Mouse (Mus musculus) layer of hippocampus, adult 9-11 months (tissue): ENCODE results near the gene Mydgf.

ENCODE experiments used
- DNase-seq: peaks from one replicate; pipeline ENCODE4 v3.0.0; 2022

Mydgf gene

DNA sequence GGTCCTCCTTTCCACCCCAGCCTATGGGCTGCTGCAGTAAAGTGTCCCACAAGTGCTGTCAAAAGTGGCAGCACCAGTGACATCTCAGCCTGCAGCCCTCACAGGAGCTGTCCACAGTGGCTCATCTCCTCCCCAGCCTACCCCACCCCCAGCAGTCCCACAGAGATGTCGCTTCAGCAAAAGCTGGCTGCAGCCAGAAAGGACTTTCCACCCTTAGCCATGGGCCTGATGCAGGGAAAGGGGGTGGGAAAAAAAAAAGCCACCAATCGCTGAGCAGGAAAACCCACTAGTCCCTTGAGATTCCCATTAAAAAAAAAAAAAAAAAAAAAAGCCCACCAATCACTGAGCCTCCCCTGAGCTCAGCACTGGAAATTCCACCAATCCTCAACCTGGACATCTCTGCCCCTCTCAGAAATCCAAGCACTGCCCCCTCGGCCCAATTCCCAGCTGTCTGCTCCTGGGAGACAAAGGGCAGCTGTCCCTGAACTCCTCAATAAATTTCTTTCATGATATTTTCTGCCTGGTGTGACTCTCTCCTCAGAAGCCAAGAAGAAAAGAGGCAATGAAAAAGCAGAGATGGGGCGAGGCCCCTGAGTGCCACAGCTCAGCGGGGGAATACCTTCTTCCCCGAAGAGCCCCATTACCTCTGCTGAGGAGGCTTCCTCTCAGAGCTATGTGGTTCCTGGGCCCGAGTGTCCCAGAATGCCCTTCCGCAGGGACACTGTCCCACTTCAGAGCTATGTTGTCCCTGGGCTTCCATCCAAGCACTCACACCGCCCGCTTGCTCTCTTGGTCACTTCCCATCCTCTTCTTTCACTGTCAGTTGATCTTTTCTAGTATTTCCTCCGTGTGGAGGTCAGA is 1.8 kb upstream of the Mydgf start:
- DNase-seq: peak; percentile 29

DNA sequence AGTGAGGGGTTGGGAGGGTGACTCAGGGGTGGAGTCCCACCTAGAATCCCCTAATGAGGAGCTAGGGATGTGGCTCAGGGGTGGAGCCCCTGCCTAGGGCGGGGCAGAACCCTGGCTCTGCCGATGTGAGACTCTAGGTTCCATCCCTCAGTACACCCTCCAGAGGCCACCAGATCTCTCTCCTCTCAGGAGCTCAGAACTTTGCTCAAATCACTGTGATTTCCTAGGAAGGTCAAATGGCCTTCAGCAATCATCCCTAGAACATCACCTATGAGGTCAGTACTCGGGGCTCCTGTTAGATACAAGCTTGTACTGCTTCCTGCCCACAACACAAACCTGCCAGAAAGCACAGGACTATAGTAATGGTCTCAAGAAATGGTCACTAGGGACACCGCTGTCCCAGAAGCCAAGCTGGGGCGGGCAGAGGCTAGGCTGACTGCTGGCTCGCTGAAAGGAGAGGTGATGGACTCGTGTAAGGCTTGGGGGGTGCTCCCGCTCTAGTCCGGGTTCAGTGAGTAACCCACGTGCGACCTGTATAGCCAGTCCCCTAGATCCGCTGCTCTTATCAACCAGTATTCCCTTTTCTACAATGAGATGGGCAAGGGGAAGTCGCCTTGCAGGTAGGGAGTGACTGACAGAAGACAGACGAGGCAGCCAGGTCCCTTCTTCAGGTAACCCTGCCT is 604 bp downstream of the Mydgf start:
- DNase-seq: no peak

DNA sequence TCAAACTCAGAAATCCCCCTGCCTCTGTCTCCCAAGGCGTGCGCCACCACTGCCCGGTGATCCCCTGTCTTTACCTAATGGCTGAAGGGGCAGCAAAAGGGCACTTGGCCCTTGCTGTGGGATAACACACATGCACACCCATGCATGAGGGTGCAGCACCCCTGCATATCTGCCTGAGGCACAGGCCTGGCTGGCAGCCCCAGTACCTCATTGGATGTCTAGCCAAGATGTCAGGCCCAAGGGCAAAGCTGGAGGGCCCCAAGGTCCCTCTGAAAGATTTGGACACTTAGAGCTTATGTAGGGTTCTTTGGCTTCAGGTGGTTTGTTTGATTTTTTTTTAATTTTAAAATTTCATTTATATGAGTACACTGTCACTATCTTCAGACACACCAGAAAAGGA is 8.3 kb downstream of the Mydgf start:
- DNase-seq: no peak

DNA sequence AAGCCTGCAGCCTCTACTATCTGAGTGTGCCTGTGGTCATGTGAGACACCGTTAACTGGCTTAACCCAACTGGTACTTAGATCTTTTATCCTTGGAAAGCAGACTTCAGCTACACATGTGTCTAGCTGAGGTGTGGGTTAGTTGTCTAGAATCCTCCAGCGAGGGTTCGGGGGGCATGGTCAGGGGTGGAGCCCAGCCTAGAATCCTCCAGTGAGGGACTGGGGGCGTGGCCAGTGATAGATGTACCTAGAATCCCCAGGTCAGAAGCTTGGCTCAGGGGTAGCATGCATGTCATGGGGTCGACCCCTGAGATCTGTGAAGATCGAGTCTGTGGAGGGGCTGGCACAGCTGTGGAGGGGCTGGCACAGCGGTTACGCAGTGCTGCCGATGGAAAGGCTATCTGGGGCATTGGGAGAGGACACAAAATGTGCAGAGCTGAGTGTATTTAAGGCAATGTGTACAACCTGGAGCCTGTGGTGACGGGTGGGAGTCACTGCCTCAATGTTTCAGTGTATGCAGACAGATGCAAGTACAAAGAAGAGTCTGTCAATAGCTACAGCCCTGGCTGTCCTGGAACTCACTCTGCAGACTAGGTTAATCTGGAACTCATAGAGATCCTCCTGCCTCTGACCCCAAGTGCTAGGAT is 10.2 kb downstream of the Mydgf start:
- no peak for DNase-seq

DNA sequence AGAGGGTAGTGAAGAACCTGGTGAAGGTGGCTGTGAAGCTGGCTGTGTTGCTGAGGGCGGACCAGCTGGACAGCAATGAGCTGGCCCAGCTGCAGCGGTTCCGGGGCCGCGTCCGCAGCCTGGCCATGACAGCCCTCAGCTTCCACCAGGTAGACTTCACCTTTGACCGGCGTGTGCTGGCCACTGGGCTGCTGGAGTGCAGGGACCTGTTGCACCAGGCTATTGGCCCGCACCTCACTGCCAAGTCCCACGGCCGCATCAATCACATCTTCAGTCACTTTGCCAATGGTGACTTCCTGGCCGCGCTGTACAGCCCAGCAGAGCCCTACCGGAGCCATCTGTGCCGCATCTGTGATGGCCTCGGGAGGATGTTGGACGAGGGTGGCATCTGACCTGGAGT is 11.8 kb downstream of the Mydgf start:
- no peak for DNase-seq

DNA sequence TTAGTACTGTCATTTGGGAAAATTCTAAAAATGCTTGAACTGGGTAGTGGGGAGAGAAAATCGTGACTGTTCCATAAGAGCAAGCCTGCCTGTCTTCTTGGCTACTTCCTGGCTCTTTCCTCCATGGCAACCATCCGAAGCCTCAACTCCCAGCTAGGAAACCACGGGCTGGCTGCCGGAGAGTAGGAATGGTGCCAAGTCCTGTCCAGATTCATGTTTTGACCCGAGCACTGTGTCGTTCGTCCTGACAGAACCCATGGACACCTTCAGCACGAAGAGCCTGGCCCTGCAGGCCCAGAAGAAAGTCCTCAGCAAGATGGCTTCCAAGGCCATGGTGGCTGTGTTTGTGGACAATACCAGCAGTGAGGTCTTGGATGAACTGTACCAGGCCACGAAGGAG is 12.3 kb downstream of the Mydgf start:
- no peak for DNase-seq

DNA sequence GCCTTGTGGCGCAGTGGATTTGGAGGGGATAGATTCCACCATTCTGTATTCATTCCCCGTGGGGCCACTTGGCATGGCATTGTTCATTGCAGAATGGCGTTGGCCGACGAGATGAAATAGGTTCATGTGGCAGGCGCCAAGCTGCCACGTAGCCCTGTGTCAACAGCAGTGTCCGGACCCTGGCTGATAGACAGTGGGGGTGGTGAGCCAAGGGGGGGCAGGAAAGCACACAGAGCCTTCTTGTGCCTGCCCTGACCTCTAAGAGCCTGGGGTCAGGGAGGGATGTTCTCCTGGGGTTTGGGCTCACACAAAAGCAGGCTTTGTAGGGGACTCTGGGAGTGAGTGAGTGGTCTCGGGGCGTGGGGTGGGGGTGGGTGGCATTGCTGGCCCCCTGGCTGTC is 13.1 kb downstream of the Mydgf start:
- no peak for DNase-seq

DNA sequence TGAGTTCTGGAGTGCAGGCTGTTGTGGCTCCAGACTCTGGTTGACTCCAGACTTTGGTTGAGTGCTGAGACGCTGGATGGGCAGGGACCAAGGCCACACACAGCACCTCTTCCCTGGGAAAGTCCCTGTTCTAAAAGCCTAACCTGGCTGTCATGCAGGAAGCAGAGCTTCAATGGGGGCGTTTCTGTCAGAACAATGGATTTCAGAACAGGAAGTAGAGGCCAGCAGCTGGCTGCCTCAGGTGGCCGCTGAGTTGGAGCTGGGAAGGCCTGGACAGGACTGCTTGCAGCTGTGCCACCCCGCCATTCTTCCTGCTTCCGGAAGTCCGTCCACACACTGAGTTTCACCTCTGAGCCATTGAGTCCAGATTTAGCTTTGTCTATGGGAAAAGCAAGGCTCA is 13.9 kb downstream of the Mydgf start:
- no peak for DNase-seq

DNA sequence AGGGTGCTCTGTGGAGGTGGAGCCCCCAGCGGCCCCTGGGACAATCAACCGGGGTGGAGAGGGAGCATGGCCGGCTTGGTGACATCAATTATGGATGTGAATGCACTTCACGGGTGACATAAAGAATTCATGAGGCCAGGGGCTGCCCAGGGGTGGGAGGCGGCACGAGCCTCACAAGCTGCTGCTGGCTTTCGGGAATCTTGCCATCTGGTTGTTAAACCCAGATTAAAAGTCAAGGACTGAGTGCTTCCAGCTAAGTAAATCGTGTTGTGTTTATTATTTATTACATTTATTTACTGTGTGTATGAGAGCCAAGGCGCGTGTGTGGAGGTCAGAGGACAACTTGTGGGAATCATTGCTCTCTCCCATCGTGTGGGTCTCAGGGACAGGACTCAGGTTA is 18.0 kb downstream of the Mydgf start:
- DNase-seq: no peak

DNA sequence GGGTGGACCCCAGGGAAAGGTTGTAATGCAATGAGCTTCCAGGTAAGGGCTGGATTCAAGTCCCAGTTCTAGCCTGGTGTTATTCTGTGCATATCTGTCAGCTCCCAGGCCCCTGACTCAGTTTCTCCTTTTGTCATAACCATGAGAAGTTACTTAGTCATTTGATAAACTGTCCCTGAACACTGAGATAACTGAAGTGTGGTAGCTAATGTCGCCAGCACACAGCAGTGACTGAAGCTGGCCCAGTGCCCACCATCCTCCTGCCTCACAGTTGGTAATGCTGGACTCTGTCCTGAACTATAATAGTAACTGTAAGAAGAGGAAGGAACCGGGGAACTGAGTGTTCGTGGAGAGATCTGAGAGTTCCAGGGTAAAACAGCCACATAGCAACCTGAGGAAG is 19.2 kb downstream of the Mydgf start:
- no peak for DNase-seq

DNA sequence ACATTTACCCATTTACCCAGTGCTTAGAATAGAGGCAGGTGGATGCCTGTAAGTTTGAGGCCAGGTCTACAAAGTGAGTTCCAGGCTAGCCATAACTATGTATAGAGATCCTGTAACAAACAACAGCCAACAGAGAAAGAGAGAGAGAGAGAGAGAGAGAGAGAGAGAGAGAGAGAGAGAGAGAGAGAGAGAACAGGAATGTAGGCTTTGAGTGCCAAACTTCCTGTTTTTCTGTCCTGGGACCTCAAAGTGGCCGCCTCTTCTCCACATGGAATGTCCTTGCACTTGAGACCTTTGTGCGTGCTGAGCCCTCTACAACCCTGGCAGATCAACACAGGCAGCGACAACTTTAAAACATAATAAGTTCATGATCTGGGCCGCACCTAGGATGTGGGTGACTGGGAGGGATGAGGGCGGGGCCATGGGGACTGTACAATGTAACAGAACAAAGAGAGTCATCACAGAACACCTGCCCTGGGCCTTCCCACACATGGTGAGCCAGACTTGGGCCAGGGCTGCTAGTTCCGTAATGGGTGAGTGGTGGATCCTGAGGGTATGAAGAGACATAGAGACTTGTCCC is 20.1 kb downstream of the Mydgf start:
- DNase-seq: no peak

DNA sequence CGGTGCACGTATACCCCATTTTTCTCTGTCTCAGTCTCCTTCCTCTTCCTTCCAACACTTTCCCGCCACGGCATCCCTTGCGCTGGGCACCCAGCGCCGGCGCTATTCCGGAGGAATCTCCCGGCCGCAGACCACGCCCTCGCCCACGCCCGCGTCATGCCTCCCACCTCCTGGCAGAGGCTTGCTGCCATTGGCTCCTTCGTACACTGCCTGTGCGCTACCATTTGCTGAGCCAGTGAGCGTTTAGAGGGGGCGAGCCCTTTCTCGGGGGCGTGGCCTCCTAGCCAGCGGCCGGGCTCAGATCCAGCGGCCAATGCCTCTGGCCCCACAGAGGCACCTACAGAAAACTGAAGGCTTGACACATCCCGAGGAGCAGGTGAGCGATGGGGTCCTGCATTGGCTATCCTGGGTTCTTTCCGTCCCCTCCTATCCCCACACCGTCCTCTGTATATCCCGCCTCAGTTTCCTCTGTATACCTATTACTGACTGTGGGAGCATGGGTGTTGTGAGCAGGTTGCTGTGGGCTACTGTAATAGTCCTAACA is 21.4 kb downstream of the Mydgf start, which contains the start of gene Tnfaip8l1:
TSS of gene Tnfaip8l1 (plus strand) at position 247 of the 544 bp plus-strand sequence.
- DNase-seq: peak; percentile 96

DNA sequence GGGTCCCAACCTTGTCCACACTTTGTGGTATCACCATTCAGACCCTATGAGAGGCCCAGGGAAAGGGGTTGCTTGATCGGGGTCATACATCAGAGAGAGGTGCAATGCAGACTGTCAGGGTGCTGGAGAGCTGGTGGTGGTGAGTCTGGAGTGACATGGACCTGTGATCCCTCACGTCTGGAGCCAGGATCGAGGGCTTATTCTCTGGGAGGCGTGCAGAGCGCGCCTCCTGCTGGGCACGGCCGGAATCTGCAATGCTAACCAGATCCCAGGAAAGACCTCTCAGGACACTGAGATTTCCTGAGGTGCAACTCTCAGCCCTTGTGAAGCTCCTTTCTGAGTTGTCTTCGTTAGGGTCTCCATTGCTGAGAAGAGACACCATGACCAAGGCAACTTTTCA is 24.0 kb downstream of the Mydgf start:
- DNase-seq: no peak

DNA sequence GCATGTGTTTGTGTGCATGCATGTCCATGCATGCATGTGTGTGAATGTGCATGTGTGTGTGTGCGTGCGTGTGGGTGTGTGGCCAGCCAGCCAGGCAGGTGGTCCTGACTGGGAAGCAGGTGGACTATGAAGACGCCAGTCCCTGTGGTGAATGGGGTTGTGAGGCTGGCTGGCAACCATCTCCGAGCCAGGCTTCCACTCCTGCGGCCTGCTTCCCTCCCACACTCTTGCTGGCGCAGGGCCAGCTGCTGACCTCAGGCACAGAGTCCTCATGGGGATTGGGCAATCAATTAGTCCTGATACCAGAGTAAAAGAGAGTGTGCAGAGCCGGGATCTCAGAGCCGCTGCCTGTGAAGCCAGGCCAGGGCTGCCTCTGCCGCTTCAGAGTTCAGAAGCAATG is 30.1 kb downstream of the Mydgf start:
- DNase-seq: peak; percentile 70

DNA sequence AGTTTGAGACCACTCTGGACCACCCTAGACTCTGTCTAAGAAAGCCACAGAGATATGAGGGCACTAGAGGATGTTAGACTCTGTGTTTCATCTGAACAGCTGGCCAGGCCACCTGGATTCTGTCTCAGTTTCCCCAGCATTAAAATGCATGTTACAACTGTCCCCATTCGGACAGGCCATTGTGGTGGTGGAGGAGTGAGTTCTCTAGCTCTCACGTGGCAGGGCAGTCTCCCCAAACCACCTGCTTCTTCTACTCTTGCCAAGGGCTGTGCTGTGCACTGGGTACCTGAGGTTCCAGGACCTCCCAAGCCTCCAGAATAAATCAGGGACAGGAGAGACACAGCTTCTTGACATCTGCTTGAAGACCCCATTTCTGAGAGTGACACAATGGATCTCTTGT is 33.8 kb downstream of the Mydgf start:
- no peak for DNase-seq

DNA sequence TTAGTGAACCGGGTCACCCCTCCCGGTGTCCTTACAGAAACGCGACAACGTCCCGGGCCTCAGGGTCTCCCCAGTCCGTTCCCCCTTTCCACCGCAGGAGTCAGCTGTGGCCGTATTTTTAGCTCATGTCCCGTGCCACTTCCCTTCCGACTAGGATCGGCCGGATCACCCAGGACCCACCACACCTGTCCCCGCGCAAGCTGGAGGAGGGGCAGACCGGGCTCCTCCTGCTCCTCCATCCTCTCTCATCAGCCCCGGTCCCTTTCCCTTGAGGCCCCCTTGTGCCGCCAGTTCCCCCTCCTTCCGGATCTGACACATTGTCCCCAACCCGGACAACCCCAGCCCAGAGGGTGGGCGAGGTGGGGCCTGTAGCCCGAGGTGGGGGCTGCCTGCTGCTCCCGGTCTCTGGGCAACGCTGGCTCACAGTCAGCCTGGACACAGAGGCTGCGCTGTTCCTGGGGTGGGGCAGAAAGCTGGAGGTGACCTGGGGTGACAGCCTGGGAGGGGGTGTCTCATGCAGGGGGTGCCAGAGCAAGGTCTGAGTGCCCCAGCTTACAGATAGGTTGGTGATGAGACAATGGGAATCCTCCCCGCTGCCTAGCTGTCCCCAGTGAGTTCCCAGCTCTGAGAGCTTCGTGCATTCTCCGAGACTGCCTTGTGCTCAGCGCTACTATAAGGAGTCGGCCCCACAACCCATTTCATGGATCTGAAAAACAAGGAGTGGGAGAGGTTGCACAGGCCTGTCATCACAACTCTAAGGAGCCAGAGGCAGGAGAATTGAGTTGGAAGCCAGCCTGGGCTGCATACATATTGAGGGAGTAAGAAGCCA is 34.7 kb downstream of the Mydgf start:
- no peak for DNase-seq

DNA sequence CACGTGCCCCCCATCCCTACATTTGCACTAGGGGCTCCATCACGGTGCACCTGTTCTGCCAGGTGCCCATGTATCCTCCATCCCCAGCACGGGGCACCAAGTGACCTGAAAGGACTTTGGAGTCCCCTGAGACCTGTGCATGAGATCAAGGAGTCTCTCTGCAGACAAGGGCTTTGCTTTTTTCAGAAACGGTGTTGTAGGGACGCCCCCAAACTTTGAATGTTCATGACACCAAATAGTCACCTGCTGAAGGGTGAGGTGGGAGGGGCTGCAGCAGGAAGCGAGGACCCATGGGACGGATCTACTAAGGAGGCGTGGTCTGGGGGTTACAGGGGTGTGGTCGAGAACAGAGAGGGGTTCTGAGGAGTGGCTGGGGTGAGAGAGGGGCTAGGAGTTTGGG is 35.4 kb downstream of the Mydgf start:
- no peak for DNase-seq

DNA sequence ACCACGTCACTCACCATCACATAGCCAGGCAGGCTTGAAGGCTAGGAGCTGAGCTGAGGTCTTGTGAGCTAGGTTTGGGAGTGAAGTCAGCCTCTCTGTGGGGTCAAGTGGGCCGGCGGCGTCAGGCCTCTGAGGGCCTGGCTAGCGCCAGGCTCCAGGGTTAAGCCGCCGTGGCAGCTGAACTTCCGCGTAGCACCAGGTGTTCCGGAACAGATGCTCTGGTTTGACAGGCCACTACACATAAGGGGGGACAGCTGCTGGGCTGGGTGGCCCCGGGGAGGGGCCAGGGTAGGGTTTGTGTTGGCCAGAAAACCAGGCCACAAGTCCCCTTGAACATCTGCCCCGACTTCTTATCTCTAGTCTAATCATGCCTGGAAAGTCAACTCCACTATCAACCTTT is 36.3 kb downstream of the Mydgf start:
- no peak for DNase-seq

DNA sequence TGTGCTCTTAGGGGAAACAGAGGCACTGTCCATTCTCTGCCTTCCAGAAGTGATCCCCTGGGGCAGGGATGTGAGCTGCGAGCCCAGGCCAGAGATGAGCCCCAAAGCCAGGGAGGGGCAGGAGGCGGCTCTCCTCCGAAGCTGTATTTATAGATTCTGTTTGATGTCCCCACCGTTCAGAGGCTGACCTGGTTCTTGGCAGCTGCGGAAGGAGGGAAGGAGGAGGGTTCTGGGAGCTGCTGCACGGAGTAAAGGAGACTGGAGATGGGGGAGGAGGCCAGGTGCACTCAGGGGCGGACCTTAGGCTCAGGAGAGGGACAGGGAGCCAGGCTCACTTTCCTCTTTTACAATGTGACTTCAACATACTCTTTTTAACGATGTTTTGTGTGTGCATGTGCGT is 37.6 kb downstream of the Mydgf start:
- no peak for DNase-seq

DNA sequence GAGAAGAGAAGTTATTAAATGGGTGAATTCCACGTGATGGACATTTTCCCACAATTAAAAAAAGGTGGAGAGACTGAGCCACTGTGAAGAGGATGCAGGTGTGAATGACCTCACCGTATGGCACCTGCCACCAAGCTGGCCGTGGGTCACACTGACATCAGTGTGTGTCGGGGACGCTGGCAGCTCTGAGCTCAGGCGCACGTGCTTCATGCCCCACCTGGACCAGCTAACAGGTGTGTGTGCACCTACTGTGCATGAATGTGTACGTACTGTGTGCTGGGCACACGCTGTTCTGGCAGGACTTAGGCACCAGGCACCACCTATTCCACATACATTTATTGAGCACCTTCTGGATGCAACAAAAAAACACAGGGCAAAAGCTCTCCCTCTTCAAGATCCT is 39.2 kb downstream of the Mydgf start:
- DNase-seq: no peak

DNA sequence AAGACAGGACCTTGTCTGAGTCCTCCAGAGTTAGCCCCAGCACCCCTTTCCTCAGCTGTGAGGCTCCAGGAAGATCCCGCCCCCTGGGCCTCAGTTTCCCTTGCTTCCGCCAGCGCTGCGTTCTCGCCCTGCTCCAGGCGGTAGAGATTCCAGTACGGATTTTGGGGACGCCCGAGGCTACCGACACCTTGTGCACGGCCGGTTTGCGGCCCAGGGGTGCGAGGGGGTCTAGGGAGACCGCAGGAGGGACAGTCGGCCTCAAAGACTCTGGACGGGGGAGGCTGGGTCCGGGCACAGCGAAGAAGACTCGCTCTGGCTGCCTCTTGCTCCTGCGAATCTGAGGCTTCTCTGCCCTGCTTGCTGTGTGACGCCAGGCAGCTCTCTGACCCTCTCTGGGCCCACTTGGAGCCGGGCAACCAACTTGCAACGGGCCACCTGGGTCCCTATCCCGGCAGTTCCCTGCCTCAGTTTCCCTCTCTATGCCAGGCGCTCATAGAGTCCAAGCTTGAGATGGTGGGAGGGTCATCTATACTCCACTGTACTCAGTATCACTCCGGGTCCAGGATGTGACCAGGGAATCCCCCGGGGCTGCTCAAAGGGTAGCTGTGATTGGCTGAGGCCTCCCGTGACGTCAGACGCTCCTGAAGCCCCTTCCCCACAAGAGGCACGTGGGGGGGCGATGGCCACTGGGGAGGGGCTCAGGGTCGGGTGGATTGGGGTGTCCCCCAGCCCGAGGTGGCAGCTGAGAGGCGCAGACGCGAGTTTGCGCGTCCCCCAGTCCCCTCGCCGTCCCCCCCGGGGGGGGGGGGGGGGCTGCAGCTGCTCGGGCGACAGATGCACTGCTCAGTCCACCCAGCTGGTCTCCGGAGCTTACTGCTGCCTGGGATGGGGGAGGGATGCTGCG is 41.8 kb downstream of the Mydgf start:
- DNase-seq: no peak
